Mouse (Mus musculus) right cerebral cortex, adult 18-20 months (tissue): Measurements from ENCODE around the gene Olfr1351.
"Not testable (repeated sequence)": the region's sequence is repeated elsewhere in the genome, so short reads cannot be mapped to it uniquely, and the experiment has no call there.

Experiments used
- DNase-seq: peaks from one replicate; pipeline ENCODE4 v3.0.0; 2022; ENCODE audit warnings: mixed read lengths

Olfr1351 gene

GRCm38 (mm10) chr10:79012172-79012571 lies at the start of gene Olfr1351:
Gene Olfr1351, plus strand, starts transcription at chr10:79012472.
- DNase-seq = no peak

- DNase-seq = not testable (repeated sequence)
Measured at GRCm38 (mm10) chr10:78963009-78963408, 49.3 kb upstream of the Olfr1351 start, which contains the start of gene Olfr1353. Gene Olfr1353, plus strand, starts transcription at chr10:78963309.

GRCm38 (mm10) chr10:78980750-78981149 lies 31.5 kb upstream of the Olfr1351 start, which contains the start of gene Olfr1352:
Gene Olfr1352, plus strand, starts transcription at chr10:78981050.
- DNase-seq = no peak

- DNase-seq = no peak
Measured at GRCm38 (mm10) chr10:79028441-79028840, 16.2 kb downstream of the Olfr1351 start, which contains the start of gene Olfr57. Gene Olfr57, plus strand, starts transcription at chr10:79028741.

- DNase-seq = not testable (repeated sequence)
Measured at GRCm38 (mm10) chr10:79042457-79042856, 30.2 kb downstream of the Olfr1351 start.

- DNase-seq = not testable (repeated sequence)
Measured at GRCm38 (mm10) chr10:79057370-79057769, 45.1 kb downstream of the Olfr1351 start.
